17 mouse cellular contexts compared by ENCODE assay signal in genomic region chr6:32439434-32439833, GRCm38 (mm10).
"Had no signal": no experiment of that assay in that cellular context is flagged by ENCODE, and none has a peak within 500 bp of the region (broad histone marks: within the 10 kb centered on the region; RNA-seq: fewer than 3 reads in every experiment).

No protein-coding gene starts in this region.

- DNase-seq: kidney, adult 2 months; kidney, postnatal 36 days; liver; lung, adult 18-20 months; lung, postnatal 10 days; lung, postnatal 36 days; thymus, adult 2 months; thymus, postnatal 14 days; thymus, postnatal 4 days had no signal

- H3K27ac ChIP-seq: kidney, postnatal 0 days; limb, embryonic 10.5 days; liver, embryonic 12.5 days; liver, embryonic 15.5 days; lung, embryonic 15.5 days; midbrain, embryonic 12.5 days had no signal

- H3K4me3 ChIP-seq: limb, embryonic 10.5 days; limb, embryonic 13.5 days; liver, embryonic 12.5 days; liver, embryonic 15.5 days; lung, embryonic 15.5 days; megakaryocyte, embryonic 14.5 days; midbrain, embryonic 12.5 days had no signal
